Mouse (Mus musculus) lung, postnatal 0 days (tissue): ENCODE data around the gene Socs3.

ENCODE experiments used
- CTCF ChIP-seq: IDR thresholded peaks from 2 replicates; pipeline ENCODE4 v1.5.1; 2016; ENCODE audit warnings: antibody characterized with exemption, mild to moderate bottlenecking
- EP300 ChIP-seq: IDR thresholded peaks from 2 replicates; pipeline ENCODE4 v1.6.1; 2016; ENCODE audit warnings: antibody characterized with exemption, mild to moderate bottlenecking, control low read depth

GRCm38 (mm10) chr11:118004217-118004616 is 34.4 kb upstream of the Socs3 start:
- no peak for TF ChIP-seq CTCF
- TF ChIP-seq EP300: no peak
